Mouse (Mus musculus) cerebellum, adult 2 months (tissue): Measurements from ENCODE around the gene 4930432M17Rik.

Experiments used
- CTCF ChIP-seq: fragments of 200-500 bp; IDR thresholded peaks from 2 replicates; pipeline ENCODE4 v1.5.1; 2011; ENCODE audit warnings: low read depth, mild to moderate bottlenecking, control low read depth, low read length, moderate library complexity, borderline replicate concordance; ENCODE audit not compliant: insufficient read depth
- POLR2A ChIP-seq: fragments of 200-500 bp; IDR thresholded peaks from 2 replicates; pipeline ENCODE4 v1.6.1; 2011; ENCODE audit warnings: low read length, control low read depth, borderline replicate concordance; ENCODE audit not compliant: insufficient read depth

DNA sequence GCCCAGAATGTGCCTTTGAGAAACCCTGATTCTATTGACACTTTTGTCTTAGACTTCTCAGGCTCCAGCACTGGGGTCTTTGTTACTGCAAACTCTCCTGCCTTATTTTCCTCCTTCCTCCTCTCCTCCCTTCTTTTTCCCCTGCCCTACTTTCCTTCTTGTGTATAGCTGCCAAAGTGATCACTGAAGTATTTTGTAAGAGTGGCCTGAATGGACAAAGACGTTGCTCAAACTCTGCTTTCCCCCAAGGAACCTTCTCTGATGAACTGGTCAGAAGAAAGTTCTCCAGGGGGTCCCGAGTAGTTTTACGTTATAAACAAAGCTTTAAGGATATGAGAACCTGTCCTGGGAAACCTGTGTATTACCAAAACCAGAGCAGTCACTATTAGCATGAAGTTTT, 49.1 kb downstream of the 4930432M17Rik start:
- TF ChIP-seq CTCF: no peak
- TF ChIP-seq POLR2A: no peak
